Mouse (Mus musculus): Measurements from ENCODE around the gene Kmt2b.

- TF ChIP-seq CTCF (IDR thresholded peaks at IDR 0.05; ENCODE audit: extremely low read depth, insufficient read length, insufficient replicate concordance, low read depth, low read length) (no peak), POLR2A (IDR thresholded peaks at IDR 0.05; ENCODE audit: low read depth, low read length) (no peak)
Observed at GRCm38 (mm10) chr7:30618658-30619057, 30.1 kb upstream of the Kmt2b start.

All from small intestine, adult 2 months (tissue).